Mouse (Mus musculus): Measurements from ENCODE around the gene Myo1d. TPM values are rescaled to one million over a fixed set of nuclear protein-coding genes. Genes with fewer than 3 reads are reported as not detected.

The Myo1d gene
- total RNA-seq, 2 experiments from 2014 or later: 74.0 to 87.7 TPM

DNA sequence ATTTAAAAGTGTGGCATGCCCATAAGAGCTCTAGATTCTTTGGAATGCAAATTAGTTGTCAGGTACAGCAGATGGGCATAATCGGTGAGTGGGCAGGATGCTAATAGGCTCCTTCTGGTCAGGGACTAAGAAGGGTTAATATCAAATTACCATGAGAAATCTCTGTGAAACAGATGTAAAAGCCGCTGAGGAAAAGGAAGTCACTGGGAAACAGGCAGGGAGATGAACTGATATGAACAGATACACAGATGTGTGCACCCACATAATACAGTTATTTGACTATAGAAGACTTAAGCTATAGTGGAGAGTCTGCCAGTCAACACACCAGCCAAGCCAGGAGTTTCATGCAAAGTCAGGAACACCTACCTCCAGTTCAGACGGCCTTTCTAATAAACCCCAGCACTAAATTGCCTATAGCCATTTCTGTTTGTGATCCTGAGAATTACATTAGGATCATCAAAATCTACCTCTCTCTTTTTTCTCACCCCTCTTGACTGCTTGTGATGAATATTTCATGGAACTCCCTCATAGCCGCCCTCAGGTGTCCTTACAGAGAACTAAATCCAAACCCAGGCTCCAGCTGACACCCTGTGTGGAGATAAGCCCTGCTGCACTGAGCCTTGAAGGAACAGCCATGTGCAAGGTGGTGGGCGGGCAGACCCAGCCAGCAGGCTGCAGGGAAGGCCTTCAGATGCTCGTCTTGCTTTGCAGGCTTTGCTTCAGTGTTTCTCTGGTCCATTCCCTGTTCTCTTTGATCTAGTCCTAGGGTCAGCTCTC, 164.7 kb downstream of the Myo1d start:
- DNase-seq: no peak

DNA sequence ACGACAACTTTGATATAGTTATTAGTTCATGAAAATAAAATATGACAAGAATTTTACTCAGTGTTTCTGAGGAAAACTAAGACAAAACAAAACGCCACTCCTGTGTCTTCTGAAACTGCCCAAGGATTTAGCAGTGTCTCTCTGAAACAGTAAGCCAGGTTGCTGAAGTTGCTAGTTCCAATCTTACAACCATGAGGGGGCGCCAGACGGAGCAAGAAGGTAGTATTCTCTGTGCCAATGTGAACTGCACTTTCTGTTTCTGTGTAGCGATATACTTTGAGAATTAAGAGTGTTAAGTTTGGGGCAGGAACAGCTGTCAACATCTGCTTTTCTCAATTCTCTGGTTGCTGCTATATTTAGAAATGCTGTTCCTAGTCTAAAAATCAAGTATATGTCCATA, 165.4 kb downstream of the Myo1d start:
- peak in 1 of 2 experiments; percentile 52 for DNase-seq

GRCm38 (mm10) chr11:80613534-80613933, 166.3 kb downstream of the Myo1d start:
- DNase-seq: peak; percentile 32 to 54

- no peak for DNase-seq
Observed at GRCm38 (mm10) chr11:80602707-80603441, 177.0 kb downstream of the Myo1d start.

- DNase-seq: peak in 1 of 2 experiments; percentile 15
Observed at GRCm38 (mm10) chr11:80602041-80602458, 177.8 kb downstream of the Myo1d start.

DNA sequence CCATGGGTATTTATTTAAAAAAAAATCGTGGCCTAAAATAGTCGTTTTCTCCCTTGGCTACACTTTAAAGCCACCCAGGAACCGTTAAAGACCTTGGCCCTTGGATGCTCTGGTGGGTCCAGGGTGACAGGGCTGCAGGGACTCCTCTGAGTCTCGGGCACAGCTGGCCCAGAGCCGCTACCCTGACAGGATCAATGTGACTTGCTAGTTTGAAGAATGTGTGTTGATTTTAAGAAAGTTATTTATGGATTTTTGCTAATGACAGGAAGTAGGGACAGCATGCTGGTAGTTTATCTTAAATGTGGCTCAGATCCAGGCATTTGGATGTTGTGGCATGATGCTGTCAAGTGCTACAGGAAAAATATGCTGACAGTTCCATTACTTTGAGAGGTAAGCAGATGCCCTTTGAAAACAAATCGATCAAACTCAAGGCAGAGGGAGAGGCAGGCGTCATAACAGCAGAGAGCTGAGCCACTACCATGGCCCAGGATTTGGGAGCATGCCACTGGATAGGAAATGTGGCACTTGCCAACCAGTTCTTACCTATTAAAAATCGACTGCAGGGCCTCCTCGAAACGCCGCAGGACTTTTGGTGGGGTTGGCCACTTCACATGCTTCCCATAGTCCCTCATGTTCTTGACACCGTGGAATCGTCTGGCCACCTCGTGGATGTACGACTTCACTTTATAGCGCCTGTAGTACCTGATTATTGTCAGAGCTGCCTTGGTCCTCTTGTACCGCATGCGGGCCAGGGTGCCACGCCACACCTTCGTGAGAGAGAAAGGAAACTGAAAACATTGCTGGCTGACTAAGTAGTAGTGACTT, 178.6 kb downstream of the Myo1d start:
- peak; percentile 50 to 52 for DNase-seq

DNA sequence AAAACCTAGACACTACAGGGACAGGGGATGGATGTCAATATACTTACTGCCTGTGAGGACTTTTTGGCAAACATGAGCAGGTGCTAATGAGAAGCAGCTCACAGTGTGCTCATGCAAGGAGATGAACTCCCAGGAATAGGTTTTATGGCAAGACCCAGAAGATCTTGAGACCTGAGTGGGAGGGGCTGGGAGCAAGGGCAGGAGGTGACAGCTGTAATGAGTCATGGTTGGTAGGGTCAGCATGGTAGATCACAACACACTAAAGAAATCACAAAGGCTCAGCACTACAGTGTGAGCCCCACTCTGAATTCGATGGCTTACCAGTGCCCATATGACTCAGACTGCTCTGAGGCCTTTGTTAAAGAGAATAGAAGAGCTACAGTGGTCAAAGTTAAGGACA, 184.3 kb downstream of the Myo1d start:
- no peak for DNase-seq

- no peak for DNase-seq
Observed at GRCm38 (mm10) chr11:80589387-80589786, 190.4 kb downstream of the Myo1d start.

GRCm38 (mm10) chr11:80585761-80586160, 194.1 kb downstream of the Myo1d start:
- no peak for DNase-seq

- no peak for DNase-seq
Observed at GRCm38 (mm10) chr11:80585211-80585610, 194.6 kb downstream of the Myo1d start.

GRCm38 (mm10) chr11:80580494-80580893, 199.3 kb downstream of the Myo1d start:
- DNase-seq: no peak

- peak; percentile 83 to 85 for DNase-seq
Observed at GRCm38 (mm10) chr11:80577747-80578640, 201.8 kb downstream of the Myo1d start.

DNA sequence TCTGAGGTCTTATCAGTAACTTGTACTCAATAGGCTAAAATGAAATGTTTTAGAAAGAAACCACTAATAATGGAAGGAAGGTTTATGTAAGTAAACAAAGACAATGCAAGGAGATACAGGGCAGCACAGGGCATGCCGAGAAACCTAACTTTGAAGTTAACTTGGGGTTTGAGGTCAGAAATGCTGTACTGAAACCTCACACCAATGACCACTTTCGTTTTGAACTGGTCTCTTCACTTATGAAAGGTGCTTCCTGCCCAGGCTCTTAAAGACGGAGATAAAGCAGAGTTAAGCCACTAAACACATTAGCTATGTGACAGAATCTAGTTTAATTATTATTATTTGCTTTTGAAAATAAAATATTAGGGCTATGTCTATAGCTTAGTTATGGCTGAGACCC, 204.0 kb downstream of the Myo1d start:
- no peak for DNase-seq

GRCm38 (mm10) chr11:80566286-80566685, 213.5 kb downstream of the Myo1d start:
- DNase-seq: no peak

GRCm38 (mm10) chr11:80564975-80565965, 214.6 kb downstream of the Myo1d start:
- peak in 1 of 2 experiments; percentile 24 for DNase-seq

- DNase-seq: no peak
Observed at GRCm38 (mm10) chr11:80562479-80562878, 217.3 kb downstream of the Myo1d start.

DNA sequence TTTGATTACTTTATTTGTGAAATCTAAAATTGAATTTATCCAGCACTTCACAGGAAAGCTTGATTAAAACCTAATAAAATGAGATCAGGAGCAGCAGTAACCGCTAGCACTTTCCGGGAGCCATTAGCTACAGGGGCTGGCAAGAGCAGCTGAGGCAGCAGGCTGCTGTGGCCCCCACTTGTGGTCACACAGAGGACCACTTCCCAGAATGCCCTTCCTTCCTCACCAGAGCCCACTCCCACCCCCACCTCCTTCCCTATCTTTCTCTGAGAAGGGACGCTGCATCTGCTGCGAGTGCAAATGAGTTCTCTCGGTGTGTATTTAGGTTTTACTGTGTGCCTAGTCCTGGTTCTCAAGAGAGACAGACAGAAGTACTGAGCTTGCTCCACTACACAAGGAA, 219.1 kb downstream of the Myo1d start:
- DNase-seq: no peak

DNA sequence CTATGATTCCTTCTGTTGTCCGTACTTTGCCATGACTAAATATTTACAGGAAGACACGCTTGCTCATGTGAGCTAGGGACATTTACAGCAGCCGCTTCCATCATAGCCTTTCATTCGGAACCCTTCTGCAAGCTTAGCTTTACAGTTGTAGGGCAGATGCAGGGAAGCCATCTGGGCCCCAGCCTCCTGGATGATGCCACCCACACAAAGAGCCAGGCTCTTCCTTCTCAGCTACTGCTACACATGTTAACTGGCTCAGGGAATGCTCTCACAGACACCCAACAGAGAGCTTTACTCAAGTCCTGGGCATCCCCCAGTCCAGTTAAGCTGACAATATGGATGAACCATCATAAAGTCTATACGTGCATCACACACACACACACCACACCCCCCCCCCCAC, 224.4 kb downstream of the Myo1d start:
- no peak for DNase-seq

GRCm38 (mm10) chr11:80553046-80553445, 226.8 kb downstream of the Myo1d start:
- DNase-seq: no peak

GRCm38 (mm10) chr11:80551634-80552033, 228.2 kb downstream of the Myo1d start:
- DNase-seq: no peak

Measured in adrenal gland, postnatal 36 days (tissue).